Mouse (Mus musculus): ENCODE data around the gene Gm14147. TPM values are rescaled to one million over a fixed set of nuclear protein-coding genes. Genes with fewer than 3 reads are reported as not detected.
"Not testable (repeated sequence)": the region's sequence is repeated elsewhere in the genome, so short reads cannot be mapped to it uniquely, and the experiment has no call there.

Gm14147 gene
- not detected in 2 replicates for polyA plus RNA-seq (2016; fragmentation: Nextera tagmentation; extraction: Ambion mirVana)

GRCm38 (mm10) chr2:151097945-151098344 is at the start of gene Gm14147:
Gene Gm14147 (plus strand): TSS chr2:151098245.
- H3K36me3 ChIP-seq; H3K4me3 ChIP-seq; H3K9me3 ChIP-seq; H3K4me1 ChIP-seq; ATAC-seq (ENCODE audit: low FRiP score, low read depth); H3K27me3 ChIP-seq; H3K27ac ChIP-seq (replicated peaks); H3K9ac ChIP-seq (replicated peaks); H3K4me2 ChIP-seq (replicated peaks): not testable (repeated sequence)
- no CpG with 5 or more reads among the region's 3 CpGs for WGBS

- H3K9ac ChIP-seq (replicated peaks) = no peak overlapping the region
- H3K27ac ChIP-seq (replicated peaks) = no peak overlapping the region
- no peaks in the 10 kb centered on the region for H3K36me3 ChIP-seq
- H3K9me3 ChIP-seq = 0 out of 2 replicates have a peak, but pooled peaks cover 7% of the 10 kb centered on the region
- 73% methylated on average over 1 of the region's 1 CpGs for WGBS
- no peak for ATAC-seq (ENCODE audit: low FRiP score, low read depth)
- H3K27me3 ChIP-seq = no peaks in the 10 kb centered on the region
- no peak overlapping the region for H3K4me3 ChIP-seq
- no peaks in the 10 kb centered on the region for H3K4me1 ChIP-seq
- H3K4me2 ChIP-seq (replicated peaks) = no peak overlapping the region
Measured at GRCm38 (mm10) chr2:151056637-151057036, 41.4 kb upstream of the Gm14147 start.

GRCm38 (mm10) chr2:151092250-151092649 is 5.8 kb upstream of the Gm14147 start, which contains the start of gene Gm14151:
Gene Gm14151 (minus strand): TSS chr2:151092350.
- H3K36me3 ChIP-seq; H3K4me1 ChIP-seq; H3K27me3 ChIP-seq; H3K4me2 ChIP-seq (replicated peaks); H3K4me3 ChIP-seq; H3K9me3 ChIP-seq; H3K27ac ChIP-seq (replicated peaks); ATAC-seq (ENCODE audit: low FRiP score, low read depth); H3K9ac ChIP-seq (replicated peaks): not testable (repeated sequence)
- no CpG with 5 or more reads among the region's 3 CpGs for WGBS

Other genes with a start within 250 kb of the Gm14147 start
- 59.5 and 65.5 TPM in 2 replicates for gene Abhd12, start 193.5 kb upstream of the Gm14147 start, polyA plus RNA-seq (2016; fragmentation: Nextera tagmentation; extraction: Ambion mirVana)
- gene Gins1, start 192.8 kb upstream of the Gm14147 start, polyA plus RNA-seq (2016; fragmentation: Nextera tagmentation; extraction: Ambion mirVana) = 50.4 and 54.5 TPM in 2 replicates
- gene Ninl, start 58.9 kb upstream of the Gm14147 start, polyA plus RNA-seq (2016; fragmentation: Nextera tagmentation; extraction: Ambion mirVana) = 14.5 and 16.0 TPM in 2 replicates
- 38.6 and 40.8 TPM in 2 replicates for gene Nanp, start 58.8 kb upstream of the Gm14147 start, polyA plus RNA-seq (2016; fragmentation: Nextera tagmentation; extraction: Ambion mirVana)
- not detected in 2 replicates for gene Gm14151, start 5.9 kb upstream of the Gm14147 start, polyA plus RNA-seq (2016; fragmentation: Nextera tagmentation; extraction: Ambion mirVana)